Mouse (Mus musculus): Measurements from ENCODE around the gene Dhh. TPM values are rescaled to one million over a fixed set of nuclear protein-coding genes. Genes with fewer than 3 reads are reported as not detected.
A peak's percentile ranks its signal among the peaks of the same experiment; 100 is the strongest.
"Not testable (repeated sequence)": the region's sequence is repeated elsewhere in the genome, so short reads cannot be mapped to it uniquely, and the experiment has no call there.

The Dhh gene
- polyA plus RNA-seq, 1 experiment, result 0.07 TPM

- Histone ChIP-seq H3K27ac (ENCODE audit: insufficient read depth, low read length) (peak overlapping the region; percentile 99), H3K4me3 (replicated peaks; ENCODE audit: insufficient read depth, low read depth, low read length) (peak overlapping the region; percentile 94)
- 0% methylated on average over 35 of the region's 35 CpGs for WGBS
Observed at GRCm38 (mm10) chr15:98933833-98934216, 35.5 kb upstream of the Dhh start.

GRCm38 (mm10) chr15:98933004-98933671, 34.8 kb upstream of the Dhh start:
- not testable (repeated sequence) for H3K27me3 ChIP-seq (ENCODE audit: control insufficient read depth, insufficient read depth, low read length)
- Histone ChIP-seq H3K4me3 (replicated peaks; ENCODE audit: insufficient read depth, low read depth, low read length) (peak overlapping the region; percentile 94), H3K4me1 (ENCODE audit: control insufficient read depth, insufficient read depth, low read length) (peaks cover 10% of the 10 kb centered on the region; the same call in 1 of the 2 replicates), H3K27ac (ENCODE audit: insufficient read depth, low read length) (peak overlapping the region; percentile 67; the same call in 1 of the 2 replicates)
- WGBS, result under 1% methylated on average over 8 of the region's 9 CpGs
- peak; percentile 54 to 72 for DNase-seq

More at GRCm38 (mm10) chr15:98933833-98934216, 35.5 kb upstream of the Dhh start:
- no peak for TF ChIP-seq CTCF (IDR thresholded peaks at IDR 0.05; ENCODE audit: borderline replicate concordance, insufficient read depth, low read depth, low read length)
- TF ChIP-seq POLR2A (IDR thresholded peaks at IDR 0.05; ENCODE audit: borderline replicate concordance, insufficient read depth, low read length), result no peak
- no peaks in the 10 kb centered on the region for H3K27me3 ChIP-seq (ENCODE audit: control insufficient read depth, insufficient read depth, low read length)
- peak; percentile 96 to 98 for DNase-seq
- peaks cover 10% of the 10 kb centered on the region; the same call in 1 of the 2 replicates for H3K4me1 ChIP-seq (ENCODE audit: control insufficient read depth, insufficient read depth, low read length)

- DNase-seq, result no peak
- H3K4me3 ChIP-seq (replicated peaks; ENCODE audit: insufficient read depth, low read depth, low read length), result no peak overlapping the region
- H3K27ac ChIP-seq (ENCODE audit: insufficient read depth, low read length), result no peak overlapping the region
- TF ChIP-seq POLR2A (IDR thresholded peaks at IDR 0.05; ENCODE audit: borderline replicate concordance, insufficient read depth, low read length), result no peak
- no peak for TF ChIP-seq CTCF (IDR thresholded peaks at IDR 0.05; ENCODE audit: borderline replicate concordance, insufficient read depth, low read depth, low read length)
- H3K4me1 ChIP-seq (ENCODE audit: control insufficient read depth, insufficient read depth, low read length), result peaks cover 10% of the 10 kb centered on the region; the same call in 1 of the 2 replicates
- no peaks in the 10 kb centered on the region for H3K27me3 ChIP-seq (ENCODE audit: control insufficient read depth, insufficient read depth, low read length)
- WGBS, result 42% methylated on average over 3 of the region's 3 CpGs
Observed at GRCm38 (mm10) chr15:98930998-98931397, 32.7 kb upstream of the Dhh start.

GRCm38 (mm10) chr15:98930017-98930734, 31.8 kb upstream of the Dhh start:
- DNase-seq, result no peak
- no peak for TF ChIP-seq POLR2A (IDR thresholded peaks at IDR 0.05; ENCODE audit: borderline replicate concordance, insufficient read depth, low read length)
- no peak for TF ChIP-seq CTCF (IDR thresholded peaks at IDR 0.05; ENCODE audit: borderline replicate concordance, insufficient read depth, low read depth, low read length)
- Histone ChIP-seq H3K4me3 (replicated peaks; ENCODE audit: insufficient read depth, low read depth, low read length) (no peak overlapping the region), H3K27me3 (ENCODE audit: control insufficient read depth, insufficient read depth, low read length) (no peaks in the 10 kb centered on the region), H3K4me1 (ENCODE audit: control insufficient read depth, insufficient read depth, low read length) (peaks cover 7% of the 10 kb centered on the region; the same call in 1 of the 2 replicates), H3K27ac (ENCODE audit: insufficient read depth, low read length) (no peak overlapping the region)
- WGBS, result 41% methylated on average over 8 of the region's 8 CpGs

GRCm38 (mm10) chr15:98928598-98929240, 30.4 kb upstream of the Dhh start:
- 9% methylated on average over 13 of the region's 13 CpGs for WGBS
- Histone ChIP-seq H3K4me1 (ENCODE audit: control insufficient read depth, insufficient read depth, low read length) (peaks cover 7% of the 10 kb centered on the region; the same call in 1 of the 2 replicates), H3K4me3 (replicated peaks; ENCODE audit: insufficient read depth, low read depth, low read length) (no peak overlapping the region), H3K27me3 (ENCODE audit: control insufficient read depth, insufficient read depth, low read length) (no peaks in the 10 kb centered on the region), H3K27ac (ENCODE audit: insufficient read depth, low read length) (no peak overlapping the region)
- peak; percentile 84 to 87 for DNase-seq
- TF ChIP-seq POLR2A (IDR thresholded peaks at IDR 0.05; ENCODE audit: borderline replicate concordance, insufficient read depth, low read length) (no peak), CTCF (IDR thresholded peaks at IDR 0.05; ENCODE audit: borderline replicate concordance, insufficient read depth, low read depth, low read length) (peak; percentile 90)

- Histone ChIP-seq H3K27ac (ENCODE audit: insufficient read depth, low read length) (no peak overlapping the region), H3K4me1 (ENCODE audit: control insufficient read depth, insufficient read depth, low read length) (peaks cover 7% of the 10 kb centered on the region; the same call in 1 of the 2 replicates), H3K27me3 (ENCODE audit: control insufficient read depth, insufficient read depth, low read length) (no peaks in the 10 kb centered on the region), H3K4me3 (replicated peaks; ENCODE audit: insufficient read depth, low read depth, low read length) (no peak overlapping the region)
- WGBS, result 77% methylated on average over 5 of the region's 5 CpGs
- DNase-seq, result no peak
- TF ChIP-seq CTCF (IDR thresholded peaks at IDR 0.05; ENCODE audit: borderline replicate concordance, insufficient read depth, low read depth, low read length) (no peak), POLR2A (IDR thresholded peaks at IDR 0.05; ENCODE audit: borderline replicate concordance, insufficient read depth, low read length) (no peak)
Observed at GRCm38 (mm10) chr15:98927566-98927965, 29.2 kb upstream of the Dhh start.

- TF ChIP-seq CTCF (IDR thresholded peaks at IDR 0.05; ENCODE audit: borderline replicate concordance, insufficient read depth, low read depth, low read length) (no peak), POLR2A (IDR thresholded peaks at IDR 0.05; ENCODE audit: borderline replicate concordance, insufficient read depth, low read length) (no peak)
- 71% methylated on average over 3 of the region's 3 CpGs for WGBS
- Histone ChIP-seq H3K27ac (ENCODE audit: insufficient read depth, low read length) (no peak overlapping the region), H3K4me3 (replicated peaks; ENCODE audit: insufficient read depth, low read depth, low read length) (no peak overlapping the region), H3K27me3 (ENCODE audit: control insufficient read depth, insufficient read depth, low read length) (no peaks in the 10 kb centered on the region), H3K4me1 (ENCODE audit: control insufficient read depth, insufficient read depth, low read length) (no peaks in the 10 kb centered on the region; the same call in 1 of the 2 replicates)
- DNase-seq, result no peak
Observed at GRCm38 (mm10) chr15:98924682-98925081, 26.3 kb upstream of the Dhh start.
